Mouse (Mus musculus): Measurements from ENCODE around the gene Mroh3. TPM values are rescaled to one million over a fixed set of nuclear protein-coding genes. Genes with fewer than 3 reads are reported as not detected.
A peak's percentile ranks its signal among the peaks of the same experiment; 100 is the strongest.

Mroh3 gene
- total and polyA plus RNA-seq, 3 experiments: not detected

DNA sequence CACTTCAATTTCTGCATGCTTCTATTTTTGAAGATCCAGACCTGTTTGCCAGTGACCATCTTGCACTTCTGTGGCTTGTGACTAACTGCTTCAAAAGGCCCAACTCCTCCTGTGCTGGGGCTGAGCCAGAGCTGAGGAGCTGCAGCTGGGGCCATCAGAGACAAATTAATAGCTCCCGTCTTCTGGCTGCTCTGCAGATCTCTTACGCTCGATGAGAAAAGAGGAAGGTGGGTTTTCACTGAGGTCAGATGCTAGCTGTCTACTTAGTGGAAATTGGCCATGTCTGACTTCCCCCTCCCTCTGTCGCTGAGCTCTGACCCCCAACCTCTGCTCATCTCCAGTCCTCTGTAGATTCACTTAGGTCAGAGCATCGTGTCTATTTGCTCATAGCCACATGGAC, 37.0 kb upstream of the Mroh3 start:
- DNase-seq (ENCODE audit: low read depth, low spot score): peak; percentile 67

GRCm38 (mm10) chr1:136247393-136247792, 34.8 kb upstream of the Mroh3 start:
- H3K4me3 ChIP-seq (ENCODE audit: control insufficient read depth in 1 of 2, insufficient read depth in 1 of 2, low read depth in 2 of 2, low read length in 2 of 2): no peak overlapping the region
- H3K36me3 ChIP-seq (ENCODE audit: control insufficient read depth in 1 of 2, insufficient read depth in 2 of 2, low read length in 2 of 2): peaks cover 0 to 3% of the 10 kb centered on the region in 2 experiments; a peak in 2 of 4 replicates
- peaks cover 0 to 14% of the 10 kb centered on the region in 2 experiments; a peak in 2 of 4 replicates for H3K4me1 ChIP-seq (ENCODE audit: control insufficient read depth in 1 of 2, insufficient read depth in 2 of 2, low read length in 2 of 2)
- TF ChIP-seq USF2 (IDR thresholded peaks at IDR 0.05; ENCODE audit: borderline replicate concordance in 1 of 2, insufficient read depth in 1 of 2, low read depth in 1 of 2, low read length in 2 of 2): no peak
- no peak for TF ChIP-seq RCOR1 (IDR thresholded peaks at IDR 0.05; ENCODE audit: low read depth, low read length)
- no peak for TF ChIP-seq ZMIZ1 (IDR thresholded peaks at IDR 0.05; ENCODE audit: low read depth, low read length)
- no peak for TF ChIP-seq RAD21 (IDR thresholded peaks at IDR 0.05; ENCODE audit: low read depth, low read length)
- TF ChIP-seq UBTF (IDR thresholded peaks at IDR 0.05; ENCODE audit: borderline replicate concordance, insufficient read depth, low read depth, low read length): no peak
- TF ChIP-seq MYC (IDR thresholded peaks at IDR 0.05; ENCODE audit: low read depth, low read length): no peak
- no peak for TF ChIP-seq SIN3A (IDR thresholded peaks at IDR 0.05; ENCODE audit: low read length)
- TF ChIP-seq MAZ (IDR thresholded peaks at IDR 0.05; ENCODE audit: low read depth, low read length): no peak
- TF ChIP-seq ELF1 (IDR thresholded peaks at IDR 0.05; ENCODE audit: low read depth, low read length): no peak
- TF ChIP-seq POLR2AphosphoS5 (IDR thresholded peaks at IDR 0.05; ENCODE audit: borderline replicate concordance, low read depth, low read length): no peak
- no peak for TF ChIP-seq MAX (IDR thresholded peaks at IDR 0.05; ENCODE audit: low read length)
- no peak for TF ChIP-seq MYB (IDR thresholded peaks at IDR 0.05; ENCODE audit: low read depth, low read length)
- TF ChIP-seq E2F4 (IDR thresholded peaks at IDR 0.05; ENCODE audit: borderline replicate concordance, low read depth, low read length): no peak
- TF ChIP-seq NELFE (IDR thresholded peaks at IDR 0.05; ENCODE audit: low read depth, low read length): no peak
- no peak for TF ChIP-seq GABPA (IDR thresholded peaks at IDR 0.05; ENCODE audit: low read depth, low read length)
- TF ChIP-seq NRF1 (IDR thresholded peaks at IDR 0.05; ENCODE audit: insufficient read depth, low read depth, low read length, poor library complexity, severe bottlenecking): no peak
- TF ChIP-seq MAFK (IDR thresholded peaks at IDR 0.05; ENCODE audit: borderline replicate concordance, low read depth, low read length): no peak
- TF ChIP-seq SMC3 (IDR thresholded peaks at IDR 0.05; ENCODE audit: low read depth, low read length): no peak
- TF ChIP-seq ZNF384 (IDR thresholded peaks at IDR 0.05; ENCODE audit: low read depth, low read length): no peak
- TF ChIP-seq KAT2A (conservative IDR thresholded peaks at IDR 0.05; ENCODE audit: low read depth, low read length): no peak
- H3K79me2 ChIP-seq (ENCODE audit: control insufficient read depth, insufficient read depth, low read length, poor library complexity): no peaks in the 10 kb centered on the region
- DNase-seq (ENCODE audit: low read depth, low spot score): no peak
- H3K27ac ChIP-seq (ENCODE audit: control insufficient read depth, low read depth, low read length): no peak overlapping the region
- no peaks in the 10 kb centered on the region for H3K27me3 ChIP-seq (ENCODE audit: control insufficient read depth in 1 of 2, insufficient read depth in 2 of 2, low read length in 2 of 2)
- H3K9ac ChIP-seq (ENCODE audit: control insufficient read depth, low read depth, low read length, poor library complexity, severe bottlenecking): no peak overlapping the region
- H3K9me3 ChIP-seq (replicated peaks; ENCODE audit: insufficient read depth, low read length): no peaks in the 10 kb centered on the region

More for the DNA sequence above, 37.0 kb upstream of the Mroh3 start:
- no peak overlapping the region for H3K9ac ChIP-seq (ENCODE audit: control insufficient read depth, low read depth, low read length, poor library complexity, severe bottlenecking)
- H3K27ac ChIP-seq (ENCODE audit: control insufficient read depth, low read depth, low read length): no peak overlapping the region
- TF ChIP-seq TBP (IDR thresholded peaks at IDR 0.05; ENCODE audit: low read depth, low read length) (no peak), CHD2 (IDR thresholded peaks at IDR 0.05; ENCODE audit: low read length) (no peak), CTCF (IDR thresholded peaks at IDR 0.05 in 2 of 3, conservative IDR thresholded peaks at IDR 0.05 in 1 of 3; ENCODE audit: control insufficient read depth in 1 of 3, insufficient read depth in 1 of 3, low read depth in 2 of 3, low read length in 3 of 3, poor library complexity in 1 of 3, severe bottlenecking in 1 of 3) (no peak), NRF1 (IDR thresholded peaks at IDR 0.05; ENCODE audit: insufficient read depth, low read depth, low read length, poor library complexity, severe bottlenecking) (no peak), SIN3A (IDR thresholded peaks at IDR 0.05; ENCODE audit: low read length) (no peak), BHLHE40 (IDR thresholded peaks at IDR 0.05; ENCODE audit: borderline replicate concordance, low read depth, low read length) (no peak), MXI1 (IDR thresholded peaks at IDR 0.05; ENCODE audit: low read depth, low read length) (no peak), KAT2A (conservative IDR thresholded peaks at IDR 0.05; ENCODE audit: low read depth, low read length) (no peak), POLR2AphosphoS2 (IDR thresholded peaks at IDR 0.05; ENCODE audit: low read length) (no peak), USF1 (IDR thresholded peaks at IDR 0.05; ENCODE audit: low read depth, low read length) (no peak)
- no peaks in the 10 kb centered on the region for H3K27me3 ChIP-seq (ENCODE audit: control insufficient read depth in 1 of 2, insufficient read depth in 2 of 2, low read length in 2 of 2)
- H3K4me3 ChIP-seq (ENCODE audit: control insufficient read depth in 1 of 2, insufficient read depth in 1 of 2, low read depth in 2 of 2, low read length in 2 of 2): no peak overlapping the region
- H3K36me3 ChIP-seq (ENCODE audit: control insufficient read depth in 1 of 2, insufficient read depth in 2 of 2, low read length in 2 of 2): peaks cover 0 to 5% of the 10 kb centered on the region in 2 experiments; a peak in 2 of 4 replicates
- no peaks in the 10 kb centered on the region for H3K9me3 ChIP-seq (replicated peaks; ENCODE audit: insufficient read depth, low read length)
- H3K79me2 ChIP-seq (ENCODE audit: control insufficient read depth, insufficient read depth, low read length, poor library complexity): no peaks in the 10 kb centered on the region
- peaks cover 5 to 13% of the 10 kb centered on the region in 2 experiments for H3K4me1 ChIP-seq (ENCODE audit: control insufficient read depth in 1 of 2, insufficient read depth in 2 of 2, low read length in 2 of 2)
